Comparison of ENCODE assay signal across 28 mouse cellular contexts in the genomic region with DNA sequence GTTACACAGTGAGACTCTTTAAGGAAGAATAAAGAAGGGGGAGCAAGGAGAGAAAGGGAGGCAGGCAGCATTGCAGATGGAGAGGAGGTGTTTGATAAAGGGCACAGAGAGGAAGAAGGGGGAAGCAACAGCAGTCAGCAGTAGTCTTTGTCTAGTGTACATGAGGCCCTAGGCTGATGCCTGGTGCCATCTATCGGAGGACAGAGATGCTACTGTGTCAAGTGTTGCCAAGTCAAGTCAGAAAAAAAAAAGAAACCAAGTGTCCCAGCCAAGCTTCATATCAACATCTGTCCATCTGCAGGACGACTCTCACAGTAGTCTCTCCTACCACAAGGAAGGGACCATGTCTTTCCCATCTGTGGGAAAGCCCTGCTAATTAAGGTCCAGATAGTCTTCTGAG. TPM values are rescaled to one million over a fixed set of nuclear protein-coding genes. Genes with fewer than 3 reads are reported as not detected.
DNase-seq lines count a peak whose midpoint lies in the region; ATAC-seq and TF ChIP-seq lines count a peak whose summit lies in the region.
"Had no signal": no experiment of that assay in that cellular context is flagged by ENCODE, and none has a peak within 500 bp of the region (broad histone marks: within the 10 kb centered on the region; RNA-seq: fewer than 3 reads in every experiment).

No protein-coding gene starts in this region.

- H3K27me3 ChIP-seq in liver, adult 2 months (ENCODE audit: control insufficient read depth, insufficient read depth, low read length) = no peaks in the 10 kb centered on the region
- H3K27me3 ChIP-seq in liver, postnatal 0 days (ENCODE audit: insufficient read depth, low read length) = no peaks in the 10 kb centered on the region
- no peaks in the 10 kb centered on the region for H3K27me3 ChIP-seq in midbrain, embryonic 13.5 days
- no peaks in the 10 kb centered on the region for H3K27me3 ChIP-seq in hindbrain, embryonic 10.5 days (ENCODE audit: insufficient read depth, poor library complexity, severe bottlenecking)
- H3K27me3 ChIP-seq: embryonic facial prominence, embryonic 12.5 days; forebrain, embryonic 15.5 days; heart, embryonic 12.5 days; hindbrain, embryonic 15.5 days; intestine, embryonic 15.5 days; limb, embryonic 12.5 days had no signal

- H3K9ac ChIP-seq in liver, adult 2 months (ENCODE audit: low read depth, low read length) = no peak overlapping the region
- H3K9ac ChIP-seq in liver, postnatal 0 days (replicated peaks) = no peak overlapping the region
- no peak overlapping the region for H3K9ac ChIP-seq in midbrain, embryonic 13.5 days (replicated peaks)
- H3K9ac ChIP-seq: embryonic facial prominence, embryonic 12.5 days; forebrain, embryonic 15.5 days; heart, embryonic 12.5 days; hindbrain, embryonic 15.5 days; intestine, embryonic 15.5 days; limb, embryonic 12.5 days had no signal

- no peaks in the 10 kb centered on the region for H3K36me3 ChIP-seq in liver, adult 2 months (ENCODE audit: control insufficient read depth, insufficient read depth, low read length)
- H3K36me3 ChIP-seq in liver, postnatal 0 days (replicated peaks; ENCODE audit: insufficient read depth, low read length) = no peaks in the 10 kb centered on the region
- no peaks in the 10 kb centered on the region for H3K36me3 ChIP-seq in midbrain, embryonic 13.5 days
- no peaks in the 10 kb centered on the region for H3K36me3 ChIP-seq in hindbrain, embryonic 10.5 days
- H3K36me3 ChIP-seq: embryonic facial prominence, embryonic 12.5 days; forebrain, embryonic 15.5 days; hindbrain, embryonic 15.5 days; intestine, embryonic 15.5 days; limb, embryonic 12.5 days had no signal

- WGBS in liver, adult 2 months = 60% methylated on average over 2 of the region's 2 CpGs
- WGBS in liver, postnatal 0 days (ENCODE audit: insufficient replicate concordance) = 58% methylated on average over 2 of the region's 2 CpGs
- WGBS in midbrain, embryonic 13.5 days = 83% methylated on average over 2 of the region's 2 CpGs
- 72% methylated on average over 2 of the region's 2 CpGs for whole genome bisulfite sequencing in hindbrain, embryonic 10.5 days

- H3K79me2 ChIP-seq in liver, adult 2 months (ENCODE audit: control insufficient read depth, insufficient read depth, low read length) = no peaks in the 10 kb centered on the region

- no peak for TF ChIP-seq POLR2A in liver, adult 2 months (IDR thresholded peaks at IDR 0.05; ENCODE audit: extremely low read depth, insufficient read depth, low read length)

- peaks cover under 1% of the 10 kb centered on the region; the same call in 1 of the 2 replicates for H3K4me1 ChIP-seq in liver, adult 2 months (ENCODE audit: control insufficient read depth, insufficient read depth, low read length)
- H3K4me1 ChIP-seq in liver, postnatal 0 days (ENCODE audit: insufficient read depth) = no peaks in the 10 kb centered on the region
- no peaks in the 10 kb centered on the region for H3K4me1 ChIP-seq in midbrain, embryonic 13.5 days (replicated peaks)
- H3K4me1 ChIP-seq in hindbrain, embryonic 10.5 days (replicated peaks) = peaks cover under 1% of the 10 kb centered on the region; the same call in 1 of the 2 replicates
- H3K4me1 ChIP-seq: embryonic facial prominence, embryonic 12.5 days; forebrain, embryonic 15.5 days; heart, embryonic 12.5 days; hindbrain, embryonic 15.5 days; intestine, embryonic 15.5 days; limb, embryonic 12.5 days had no signal

- TF ChIP-seq CTCF in liver, adult 2 months (IDR thresholded peaks at IDR 0.05; ENCODE audit: low read depth, low read length) = peak; percentile 17; the same call in 1 of the 2 replicates
- no peak for TF ChIP-seq CTCF in liver, postnatal 0 days (IDR thresholded peaks at IDR 0.05; ENCODE audit: low read depth)

- no peak for ATAC-seq in liver, postnatal 0 days
- ATAC-seq in megakaryocyte progenitor cell, adult 5-6 weeks (replicated peaks; ENCODE audit: poor library complexity) = 0 out of 2 replicates have a peak, but pooled peaks have one; percentile 31
- no peak for ATAC-seq in midbrain, embryonic 13.5 days
- ATAC-seq: forebrain, embryonic 15.5 days; intestine, embryonic 15.5 days had no signal

- H3K27ac ChIP-seq in liver, adult 2 months (replicated peaks; ENCODE audit: insufficient read depth, low read depth, low read length) = no peak overlapping the region
- no peak overlapping the region for H3K27ac ChIP-seq in liver, postnatal 0 days (ENCODE audit: low read depth)
- no peak overlapping the region for H3K27ac ChIP-seq in midbrain, embryonic 13.5 days
- no peak overlapping the region for H3K27ac ChIP-seq in hindbrain, embryonic 10.5 days
- H3K27ac ChIP-seq: embryonic facial prominence, embryonic 12.5 days; forebrain, embryonic 15.5 days; hindbrain, embryonic 15.5 days; intestine, embryonic 15.5 days; kidney, postnatal 0 days; limb, embryonic 12.5 days had no signal

- H3K4me3 ChIP-seq in liver, adult 2 months (ENCODE audit: insufficient read depth, low read depth, low read length) = no peak overlapping the region
- H3K4me3 ChIP-seq in liver, postnatal 0 days (ENCODE audit: low read depth, low read length) = no peak overlapping the region
- H3K4me3 ChIP-seq in midbrain, embryonic 13.5 days (replicated peaks) = no peak overlapping the region
- no peak overlapping the region for H3K4me3 ChIP-seq in hindbrain, embryonic 10.5 days
- H3K4me3 ChIP-seq: embryonic facial prominence, embryonic 12.5 days; forebrain, embryonic 15.5 days; heart, embryonic 12.5 days; hindbrain, embryonic 15.5 days; intestine, embryonic 15.5 days; limb, embryonic 12.5 days had no signal

- peak; percentile 64 for DNase-seq in liver, adult 2 months (ENCODE audit: extremely low read depth, low read depth, low spot score)
- DNase-seq in liver, postnatal 0 days = no peak
- DNase-seq in A20 (ENCODE audit: low read depth, low spot score) (peak; percentile 27), ES-CJ7 (ENCODE audit: low read depth, low spot score) (peak; percentile 48)
- no peak for DNase-seq in hindbrain, embryonic 10.5 days (ENCODE audit: low spot score)
- DNase-seq in heart, adult 11 months = no peak
- DNase-seq: adrenal gland, postnatal 14 days; cerebellum, adult 11-12 months; cerebellum, adult 9-11 months; embryo, embryonic 11 days; gastrocnemius, postnatal 10 days; heart, postnatal 4 days; kidney, adult 8-10 months; kidney, postnatal 4 days; midbrain, embryonic 14.5 days had no signal

- no peak for TF ChIP-seq EP300 in liver, postnatal 0 days (IDR thresholded peaks at IDR 0.05; ENCODE audit: low read depth)

- no peaks in the 10 kb centered on the region for H3K9me3 ChIP-seq in liver, postnatal 0 days (ENCODE audit: low read length)
- no peaks in the 10 kb centered on the region for H3K9me3 ChIP-seq in midbrain, embryonic 13.5 days
- no peaks in the 10 kb centered on the region for H3K9me3 ChIP-seq in hindbrain, embryonic 10.5 days
- H3K9me3 ChIP-seq: embryonic facial prominence, embryonic 12.5 days; forebrain, embryonic 15.5 days; hindbrain, embryonic 15.5 days; intestine, embryonic 15.5 days; limb, embryonic 12.5 days had no signal

- no peak overlapping the region for H3K4me2 ChIP-seq in liver, postnatal 0 days (ENCODE audit: low read depth, low read length)
- no peak overlapping the region for H3K4me2 ChIP-seq in midbrain, embryonic 13.5 days (replicated peaks)
- H3K4me2 ChIP-seq: embryonic facial prominence, embryonic 12.5 days; forebrain, embryonic 15.5 days; heart, embryonic 12.5 days; hindbrain, embryonic 15.5 days; intestine, embryonic 15.5 days; limb, embryonic 12.5 days; liver, embryonic 11.5 days had no signal

RNA-seq across cellular contexts. Expression of a gene that starts 10.8 kb away (rescaled TPM):
- 0.37 and 0.40 TPM in 2 replicates for total RNA-seq in liver, adult 2 months (2014; rRNA removed)
- 0.09 and 0.10 TPM in 2 replicates for polyA plus RNA-seq in liver, adult 2 months (2012; rRNA removed)
- 0.20 and 0.23 TPM in 2 replicates for polyA plus RNA-seq in liver, postnatal 0 days (2015; fragmentation: Nextera tagmentation; extraction: Ambion mirVana)
- 2.3 and 5.6 TPM in 2 replicates for total RNA-seq in megakaryocyte progenitor cell, adult 5-6 weeks (2015)
- total RNA-seq in megakaryocyte progenitor cell, adult 5-6 weeks (2017) = 3.5 and 4.6 TPM in 2 replicates
- 0.37 and 0.63 TPM in 2 replicates for polyA plus RNA-seq in midbrain, embryonic 13.5 days (2015; fragmentation: Nextera tagmentation; extraction: Ambion mirVana)
- 0.85 and 0.90 TPM in 2 replicates for polyA plus RNA-seq in hindbrain, embryonic 10.5 days (2016; fragmentation: Nextera tagmentation; extraction: Ambion mirVana)
- total RNA-seq: gastrocnemius, postnatal 10 days had no signal

RNA-seq across cellular contexts. Expression of a gene that starts 18.9 kb away (rescaled TPM):
- total RNA-seq in liver, adult 2 months (2014; rRNA removed) = 4.1 and 7.0 TPM in 2 replicates
- polyA plus RNA-seq in liver, adult 2 months (2012; rRNA removed) = 3.7 and 4.0 TPM in 2 replicates
- polyA plus RNA-seq in liver, postnatal 0 days (2015; fragmentation: Nextera tagmentation; extraction: Ambion mirVana) = 0.69 and 0.96 TPM in 2 replicates
- total RNA-seq in megakaryocyte progenitor cell, adult 5-6 weeks (2015) = 0.49 TPM in 1 of 2 replicates, not detected in the other
- not detected in 2 replicates for total RNA-seq in megakaryocyte progenitor cell, adult 5-6 weeks (2017)
- 2.4 and 2.5 TPM in 2 replicates for polyA plus RNA-seq in midbrain, embryonic 13.5 days (2015; fragmentation: Nextera tagmentation; extraction: Ambion mirVana)
- 6.5 and 7.4 TPM in 2 replicates for polyA plus RNA-seq in hindbrain, embryonic 10.5 days (2016; fragmentation: Nextera tagmentation; extraction: Ambion mirVana)
- total RNA-seq: granulocyte monocyte progenitor cell, adult 5-6 weeks; megakaryocyte, adult 5-6 weeks; monocyte, adult 5-6 weeks had no signal

Comparison
In these comparisons a context has a peak if more than half of its experiments do, and no peak if none do; other contexts are left out.
1. DNase-seq: peak in liver, adult 2 months (single experiment), A20 (single experiment) and ES-CJ7 (single experiment); none in liver, postnatal 0 days (single experiment), hindbrain, embryonic 10.5 days (single experiment) and heart, adult 11 months (single experiment).